Mouse (Mus musculus): ENCODE measurements around the gene Cldn13.

Cldn13 gene

DNA sequence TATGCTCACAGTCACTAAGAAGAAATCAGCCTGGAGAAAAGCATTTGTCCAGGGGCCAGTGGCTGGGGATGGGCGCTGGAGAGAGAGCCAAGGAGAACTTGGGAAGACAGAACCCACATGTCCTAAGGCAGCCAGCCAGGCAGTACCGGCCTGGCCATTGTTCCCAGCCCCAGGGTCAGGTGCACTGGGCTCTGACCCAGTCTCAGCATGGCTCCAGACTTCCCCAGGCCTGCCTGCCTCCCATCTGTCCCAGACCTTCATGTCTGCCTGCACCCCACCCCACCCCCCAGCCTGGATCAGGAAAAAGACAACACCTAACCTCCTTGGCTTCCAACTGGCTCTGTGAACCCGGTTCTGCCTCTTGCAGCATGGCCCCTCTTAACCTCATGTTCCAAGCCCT lies 32.2 kb downstream of the Cldn13 start:
- TF ChIP-seq GATA4 (IDR thresholded peaks at IDR 0.05; ENCODE audit: insufficient replicate concordance, low read length): no peak

DNA sequence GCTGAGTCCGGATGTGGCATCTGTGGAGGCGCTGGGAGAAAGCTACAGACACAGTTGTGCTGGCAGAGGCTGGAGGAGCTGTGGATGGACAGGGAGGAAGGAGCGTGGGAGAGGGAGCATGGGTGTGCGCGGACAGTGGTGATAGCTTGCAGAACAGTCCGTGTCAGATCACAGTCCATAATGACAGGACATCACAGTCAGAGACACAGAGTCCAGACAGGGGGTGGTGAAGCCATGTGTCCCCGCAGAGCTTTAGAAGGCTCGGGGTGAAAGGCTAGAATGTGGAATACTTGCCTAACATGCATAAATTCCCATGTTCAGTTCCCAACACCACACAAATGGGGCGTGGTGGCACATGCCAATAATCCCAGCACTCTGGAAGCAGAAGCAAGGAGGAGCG lies 38.5 kb downstream of the Cldn13 start:
- TF ChIP-seq GATA4 (IDR thresholded peaks at IDR 0.05; ENCODE audit: insufficient replicate concordance, low read length): no peak

- TF ChIP-seq GATA4 (IDR thresholded peaks at IDR 0.05; ENCODE audit: insufficient replicate concordance, low read length): no peak
Observed at GRCm38 (mm10) chr5:134875245-134875644, 40.1 kb downstream of the Cldn13 start.

- TF ChIP-seq GATA4 (IDR thresholded peaks at IDR 0.05; ENCODE audit: insufficient replicate concordance, low read length): no peak
Observed at GRCm38 (mm10) chr5:134873956-134874879, 41.1 kb downstream of the Cldn13 start.

DNA sequence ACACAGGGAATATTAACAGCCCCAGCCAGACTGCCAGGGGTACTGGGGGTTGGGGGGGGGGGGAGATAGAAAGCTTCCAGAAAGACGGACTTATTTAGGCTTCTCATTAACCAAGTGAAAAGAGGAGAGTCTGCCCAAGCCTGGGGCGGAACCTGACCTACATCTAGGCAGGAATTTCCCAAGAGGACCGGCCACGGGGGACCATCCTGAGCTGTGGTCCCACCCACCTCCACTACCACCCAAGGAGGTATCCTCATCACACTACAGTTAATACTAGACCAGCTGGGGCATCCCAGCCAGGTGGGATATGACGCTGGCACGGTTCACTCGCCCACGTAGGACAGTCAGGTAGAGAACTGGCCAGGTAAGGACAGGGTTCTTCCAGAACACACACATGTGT lies 42.3 kb downstream of the Cldn13 start:
- no peak for TF ChIP-seq GATA4 (IDR thresholded peaks at IDR 0.05; ENCODE audit: insufficient replicate concordance, low read length)

DNA sequence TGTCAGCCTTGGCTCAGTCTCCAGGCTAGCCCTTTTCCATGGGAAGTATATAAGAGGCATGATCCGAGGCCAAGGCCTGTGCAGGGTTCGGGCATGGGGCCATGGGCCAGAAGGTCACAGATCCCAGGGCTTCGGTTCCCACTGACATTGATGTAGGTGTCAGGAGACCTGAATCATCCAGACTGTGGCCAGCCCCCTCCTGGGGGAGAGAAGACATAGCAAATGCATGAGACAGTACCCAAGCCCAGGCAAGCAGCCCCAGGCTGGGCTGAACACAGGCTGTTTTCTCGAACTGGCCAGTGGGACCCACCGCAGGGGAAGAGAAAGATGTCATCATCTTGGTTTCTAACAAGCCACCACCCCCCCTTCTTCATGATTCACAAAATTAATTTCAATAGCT lies 42.7 kb downstream of the Cldn13 start:
- no peak for TF ChIP-seq GATA4 (IDR thresholded peaks at IDR 0.05; ENCODE audit: insufficient replicate concordance, low read length)

- TF ChIP-seq GATA4 (IDR thresholded peaks at IDR 0.05; ENCODE audit: insufficient replicate concordance, low read length): no peak
Observed at GRCm38 (mm10) chr5:134868506-134868905, 46.8 kb downstream of the Cldn13 start.

DNA sequence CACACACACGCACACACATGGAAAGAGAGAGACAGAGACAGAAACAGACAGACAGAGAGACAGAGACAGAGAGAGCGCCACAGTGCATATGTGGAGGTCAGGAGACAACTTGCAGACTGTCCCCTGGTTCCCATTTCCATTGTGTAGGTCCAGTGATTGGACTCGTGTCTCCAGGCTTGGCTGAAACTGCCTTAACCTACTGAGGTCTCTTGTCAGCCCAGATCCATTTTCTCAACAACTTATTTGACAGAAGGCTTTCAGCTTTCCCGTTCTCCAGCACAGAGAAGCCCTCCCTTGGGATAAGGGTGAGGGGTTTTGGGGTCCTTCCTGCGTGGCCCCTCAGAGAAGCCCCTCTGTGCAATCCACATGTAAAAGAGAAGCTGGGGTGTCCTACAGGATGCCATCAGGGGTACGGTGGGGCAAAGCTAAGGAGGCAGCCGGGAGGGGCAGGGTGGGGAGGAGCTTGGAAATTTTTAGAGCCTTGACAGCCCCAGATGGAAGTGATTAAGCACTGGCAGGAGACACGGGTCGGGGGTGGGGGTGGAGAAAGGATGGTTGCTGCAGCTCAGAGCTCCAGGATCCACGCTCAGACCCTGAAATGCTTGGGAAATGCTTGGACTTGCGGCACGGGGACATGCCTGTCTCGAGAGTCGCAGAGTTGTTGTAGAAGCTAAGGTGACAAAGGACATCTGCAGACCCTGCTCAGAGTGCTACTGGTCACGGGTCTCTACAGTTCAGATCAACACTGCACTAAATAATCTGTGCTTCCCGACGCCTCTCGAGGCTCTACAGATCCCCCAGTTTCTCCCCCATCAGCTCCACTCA lies 47.8 kb downstream of the Cldn13 start:
- no peak for TF ChIP-seq GATA4 (IDR thresholded peaks at IDR 0.05; ENCODE audit: insufficient replicate concordance, low read length)

DNA sequence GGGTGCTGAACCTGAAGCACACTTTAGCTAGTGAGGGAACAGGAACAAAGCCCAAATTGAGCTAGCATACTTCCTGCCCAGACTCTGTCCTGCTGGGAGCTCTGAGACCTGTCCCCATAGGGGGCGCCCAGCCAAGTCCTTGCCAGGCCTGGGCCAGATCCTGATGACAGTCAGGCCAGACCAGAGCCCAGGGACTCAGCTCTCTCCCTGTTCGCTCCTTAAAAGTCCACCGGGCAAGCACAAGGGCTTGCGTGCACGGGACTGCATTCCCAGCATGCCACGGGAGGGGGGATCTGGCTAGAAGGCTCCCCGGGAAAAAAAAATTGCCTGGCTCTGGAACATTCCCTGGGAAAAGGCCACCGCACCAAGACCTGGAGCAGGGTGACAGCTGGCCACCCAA lies 50.2 kb downstream of the Cldn13 start:
- TF ChIP-seq GATA4 (IDR thresholded peaks at IDR 0.05; ENCODE audit: insufficient replicate concordance, low read length): no peak

Data from liver, adult (tissue).